Mouse (Mus musculus): ENCODE measurements around the gene Plgrkt. TPM values are rescaled to one million over a fixed set of nuclear protein-coding genes. Genes with fewer than 3 reads are reported as not detected.

The Plgrkt gene
- total and polyA plus RNA-seq, 3 experiments, result 38.2 to 439 (median 179) TPM

DNA sequence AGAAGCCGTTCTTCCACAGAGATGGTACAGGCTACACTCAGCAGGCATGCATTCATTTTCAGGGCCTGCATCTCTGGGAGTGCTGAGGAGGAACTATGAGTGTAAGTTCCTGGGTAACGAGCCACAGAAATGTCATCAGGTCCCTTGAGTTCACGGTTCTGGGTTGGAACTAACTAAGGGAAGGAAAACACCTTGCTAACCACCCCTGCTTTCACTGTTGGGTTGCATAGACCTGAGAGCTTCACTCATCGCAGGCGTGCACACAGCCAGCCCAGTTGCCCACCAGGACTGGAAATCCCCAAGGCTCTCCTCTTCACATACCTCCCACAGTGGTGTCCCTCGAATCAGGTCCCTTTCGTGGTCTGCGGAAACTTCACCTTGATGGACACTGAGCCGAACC is 7.8 kb upstream of the Plgrkt start:
- Histone ChIP-seq H3K36me3 (replicated peaks) (peaks cover 54% of the 10 kb centered on the region), H3K4me1 (ENCODE audit: insufficient read depth, low read depth, low read length) (peaks cover 25% of the 10 kb centered on the region)
- no peak for DNase-seq (ENCODE audit: low spot score)

GRCm38 (mm10) chr19:29373438-29373837 is 6.2 kb upstream of the Plgrkt start:
- DNase-seq (ENCODE audit: low spot score) (no peak), ATAC-seq (ENCODE audit: extremely low read depth, insufficient number of reproducible peaks, low FRiP score, poor library complexity, severe bottlenecking) (no peak)
- Histone ChIP-seq H3K4me1 (ENCODE audit: insufficient read depth, low read depth, low read length) (peaks cover 38% of the 10 kb centered on the region), H3K36me3 (replicated peaks) (peaks cover 45% of the 10 kb centered on the region), H3K9me3 (replicated peaks) (no peaks in the 10 kb centered on the region), H3K27me3 (ENCODE audit: insufficient read depth, low read length) (no peaks in the 10 kb centered on the region), H3K4me3 (ENCODE audit: low read depth, low read length) (no peak overlapping the region)
- TF ChIP-seq CTCF (IDR thresholded peaks at IDR 0.05; ENCODE audit: low read depth, low read length), result no peak
- no peak for TF ChIP-seq TAL1 (conservative IDR thresholded peaks at IDR 0.05; ENCODE audit: low read depth, low read length)
- TF ChIP-seq GATA1 (IDR thresholded peaks at IDR 0.05; ENCODE audit: borderline replicate concordance, low read length), result no peak
- no peak for TF ChIP-seq POLR2AphosphoS5 (IDR thresholded peaks at IDR 0.05; ENCODE audit: insufficient replicate concordance, low read depth, low read length)

More for the DNA sequence above, 7.8 kb upstream of the Plgrkt start:
- no peak for ATAC-seq (ENCODE audit: extremely low read depth, insufficient number of reproducible peaks, low FRiP score, poor library complexity, severe bottlenecking)
- Histone ChIP-seq H3K27me3 (ENCODE audit: insufficient read depth, low read length) (no peaks in the 10 kb centered on the region), H3K4me3 (ENCODE audit: low read depth, low read length) (no peak overlapping the region), H3K9me3 (replicated peaks) (no peaks in the 10 kb centered on the region)
- TF ChIP-seq POLR2AphosphoS5 (IDR thresholded peaks at IDR 0.05; ENCODE audit: insufficient replicate concordance, low read depth, low read length) (no peak), GATA2 (IDR thresholded peaks at IDR 0.05; ENCODE audit: borderline replicate concordance, low read depth, low read length) (no peak), CTCF (IDR thresholded peaks at IDR 0.05; ENCODE audit: low read depth, low read length) (no peak), GATA1 (IDR thresholded peaks at IDR 0.05; ENCODE audit: borderline replicate concordance, low read length) (no peak), TAL1 (conservative IDR thresholded peaks at IDR 0.05; ENCODE audit: low read depth, low read length) (no peak)

DNA sequence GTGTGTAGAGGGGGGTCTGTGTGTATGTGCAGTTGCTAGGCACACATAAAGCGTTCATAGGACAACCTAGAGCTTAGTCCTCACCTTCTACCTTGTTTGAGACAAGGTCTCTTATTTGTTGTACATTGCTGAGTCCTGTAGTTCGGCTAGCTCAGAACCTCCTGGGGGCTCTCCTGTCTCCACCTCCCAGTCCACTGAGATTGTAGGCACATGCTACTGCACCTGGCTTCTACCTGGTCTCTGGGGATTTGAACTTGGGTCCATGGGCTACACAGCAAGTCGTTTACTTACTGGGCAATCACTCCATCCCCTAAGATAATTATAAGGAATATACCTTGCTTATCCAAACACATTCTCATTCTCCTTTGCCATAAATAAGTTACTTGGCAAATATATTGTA is 5.4 kb upstream of the Plgrkt start:
- Histone ChIP-seq H3K27me3 (ENCODE audit: insufficient read depth, low read length) (no peaks in the 10 kb centered on the region), H3K4me1 (ENCODE audit: insufficient read depth, low read depth, low read length) (peaks cover 45% of the 10 kb centered on the region), H3K4me3 (ENCODE audit: low read depth, low read length) (no peak overlapping the region), H3K9me3 (replicated peaks) (no peaks in the 10 kb centered on the region), H3K36me3 (replicated peaks) (peaks cover 45% of the 10 kb centered on the region)
- ATAC-seq (ENCODE audit: extremely low read depth, insufficient number of reproducible peaks, low FRiP score, poor library complexity, severe bottlenecking) (no peak), DNase-seq (ENCODE audit: low spot score) (no peak)
- TF ChIP-seq TAL1 (conservative IDR thresholded peaks at IDR 0.05; ENCODE audit: low read depth, low read length) (no peak), POLR2AphosphoS5 (IDR thresholded peaks at IDR 0.05; ENCODE audit: insufficient replicate concordance, low read depth, low read length) (no peak), GATA2 (IDR thresholded peaks at IDR 0.05; ENCODE audit: borderline replicate concordance, low read depth, low read length) (no peak)

DNA sequence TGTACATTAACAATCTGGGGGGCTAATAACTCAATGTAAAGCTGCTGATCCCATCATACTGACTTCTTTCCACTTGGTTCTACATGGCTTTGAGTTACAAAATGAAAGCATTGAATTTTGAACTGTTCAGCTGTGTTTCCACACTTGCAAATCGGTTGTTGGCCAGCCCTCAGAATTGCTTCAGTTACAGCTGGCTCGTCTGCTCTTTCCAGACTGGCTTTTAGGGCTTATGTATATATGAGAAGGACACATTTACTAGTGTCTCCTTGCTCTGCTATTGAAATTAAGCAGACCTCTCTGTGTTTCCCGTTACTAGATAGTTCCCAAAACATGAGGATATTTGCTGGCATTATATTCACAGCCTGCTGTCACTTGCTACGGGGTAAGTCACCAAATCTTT is 4.9 kb upstream of the Plgrkt start:
- ATAC-seq (ENCODE audit: extremely low read depth, insufficient number of reproducible peaks, low FRiP score, poor library complexity, severe bottlenecking) (no peak), DNase-seq (ENCODE audit: low spot score) (no peak)
- H3K4me3 ChIP-seq (ENCODE audit: low read depth, low read length), result no peak overlapping the region; the same call in 1 of the 2 replicates
- TF ChIP-seq GATA2 (IDR thresholded peaks at IDR 0.05; ENCODE audit: borderline replicate concordance, low read depth, low read length) (no peak), CTCF (IDR thresholded peaks at IDR 0.05; ENCODE audit: low read depth, low read length) (no peak), POLR2AphosphoS5 (IDR thresholded peaks at IDR 0.05; ENCODE audit: insufficient replicate concordance, low read depth, low read length) (no peak), GATA1 (IDR thresholded peaks at IDR 0.05; ENCODE audit: borderline replicate concordance, low read length) (no peak), TAL1 (conservative IDR thresholded peaks at IDR 0.05; ENCODE audit: low read depth, low read length) (no peak)
- no peaks in the 10 kb centered on the region for H3K9me3 ChIP-seq (replicated peaks)
- H3K4me1 ChIP-seq (ENCODE audit: insufficient read depth, low read depth, low read length), result peaks cover 49% of the 10 kb centered on the region
- peaks cover 40% of the 10 kb centered on the region for H3K36me3 ChIP-seq (replicated peaks)
- no peaks in the 10 kb centered on the region for H3K27me3 ChIP-seq (ENCODE audit: insufficient read depth, low read length)

DNA sequence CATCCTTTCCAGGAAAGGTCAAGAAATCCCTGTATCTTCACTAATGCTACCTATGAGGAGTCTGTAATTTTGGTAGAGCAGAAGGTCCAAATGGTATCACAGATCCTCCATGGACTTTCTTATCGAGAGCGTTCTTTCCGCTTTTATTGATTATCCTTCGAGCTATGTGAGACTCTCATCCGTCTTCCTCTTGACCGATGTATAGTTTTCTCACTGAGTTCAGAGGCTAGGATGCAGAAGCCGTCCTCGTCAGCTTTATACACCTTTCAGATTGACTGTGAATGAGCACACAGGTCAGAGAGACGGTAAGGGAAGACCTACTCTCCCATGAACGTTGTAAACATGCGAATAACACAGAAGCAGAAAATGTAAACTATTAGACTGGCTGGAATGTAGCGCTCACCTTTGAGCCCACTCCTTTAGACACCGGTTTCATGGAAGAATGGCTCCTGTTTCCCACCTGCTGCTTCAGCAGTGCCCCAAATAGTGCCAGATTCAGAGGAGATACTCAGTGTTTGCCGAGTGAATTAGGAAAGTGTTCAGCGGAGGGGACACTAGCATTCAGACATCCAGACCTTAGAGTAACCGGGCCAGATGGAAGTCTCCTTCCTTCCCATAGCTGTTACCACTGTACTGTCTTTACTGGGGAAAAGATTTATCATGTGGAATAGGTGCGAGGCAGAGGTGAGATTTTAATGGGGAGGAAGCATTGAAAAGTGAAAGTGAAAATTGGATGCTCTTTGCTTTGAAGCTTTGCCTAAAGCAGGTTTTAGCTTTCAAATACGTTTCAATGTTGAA is 4.3 kb upstream of the Plgrkt start:
- DNase-seq (ENCODE audit: low spot score) (no peak), ATAC-seq (ENCODE audit: extremely low read depth, insufficient number of reproducible peaks, low FRiP score, poor library complexity, severe bottlenecking) (no peak)
- H3K4me3 ChIP-seq (ENCODE audit: low read depth, low read length), result peak overlapping the region; percentile 28; the same call in 1 of the 2 replicates
- H3K27me3 ChIP-seq (ENCODE audit: insufficient read depth, low read length), result no peaks in the 10 kb centered on the region
- H3K4me1 ChIP-seq (ENCODE audit: insufficient read depth, low read depth, low read length), result peaks cover 49% of the 10 kb centered on the region
- no peaks in the 10 kb centered on the region for H3K9me3 ChIP-seq (replicated peaks)
- peaks cover 34% of the 10 kb centered on the region for H3K36me3 ChIP-seq (replicated peaks)
- no peak for TF ChIP-seq GATA1 (IDR thresholded peaks at IDR 0.05; ENCODE audit: borderline replicate concordance, low read length)
- TF ChIP-seq CTCF (IDR thresholded peaks at IDR 0.05; ENCODE audit: low read depth, low read length), result no peak

DNA sequence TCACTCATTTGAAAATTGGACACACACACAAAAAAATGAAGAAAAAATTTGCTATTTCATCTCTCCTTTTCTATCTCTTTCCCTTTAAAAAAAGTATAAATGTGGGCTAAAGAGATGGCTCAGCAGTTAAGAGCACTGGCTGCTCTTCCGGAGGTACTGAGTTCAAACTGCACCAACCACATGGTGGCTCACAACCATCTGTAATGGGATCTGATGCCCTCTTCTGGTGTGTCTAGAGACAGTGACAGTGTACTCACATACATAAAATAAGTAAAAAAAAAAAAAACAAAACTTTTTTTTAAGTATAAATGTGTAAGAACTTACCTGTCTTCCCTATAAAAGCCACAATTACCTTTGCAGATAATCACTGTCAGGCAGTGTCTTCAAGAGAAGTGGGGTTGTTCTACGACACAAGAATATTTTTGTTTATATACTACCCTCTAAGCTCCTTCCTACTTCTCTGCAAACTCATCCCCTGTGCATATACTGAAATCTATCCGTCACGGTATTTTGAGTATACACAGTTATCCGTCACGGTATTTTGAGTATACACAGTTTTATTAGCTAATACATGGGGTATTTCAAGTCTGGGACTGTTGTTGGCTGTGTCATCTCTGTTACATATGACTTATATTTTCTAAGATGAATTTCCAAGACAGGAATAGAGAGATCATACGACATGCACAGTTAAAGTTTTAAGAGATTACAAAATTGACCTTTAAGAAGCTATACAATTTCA is 3.5 kb upstream of the Plgrkt start:
- no peak for ATAC-seq (ENCODE audit: extremely low read depth, insufficient number of reproducible peaks, low FRiP score, poor library complexity, severe bottlenecking)
- Histone ChIP-seq H3K4me3 (ENCODE audit: low read depth, low read length) (no peak overlapping the region), H3K27me3 (ENCODE audit: insufficient read depth, low read length) (no peaks in the 10 kb centered on the region), H3K9me3 (replicated peaks) (no peaks in the 10 kb centered on the region), H3K36me3 (replicated peaks) (peaks cover 26% of the 10 kb centered on the region), H3K4me1 (ENCODE audit: insufficient read depth, low read depth, low read length) (peaks cover 55% of the 10 kb centered on the region)
- no peak for DNase-seq (ENCODE audit: low spot score)
- no peak for TF ChIP-seq CTCF (IDR thresholded peaks at IDR 0.05; ENCODE audit: low read depth, low read length)
- TF ChIP-seq GATA2 (IDR thresholded peaks at IDR 0.05; ENCODE audit: borderline replicate concordance, low read depth, low read length), result no peak
- no peak for TF ChIP-seq TAL1 (conservative IDR thresholded peaks at IDR 0.05; ENCODE audit: low read depth, low read length)
- no peak for TF ChIP-seq GATA1 (IDR thresholded peaks at IDR 0.05; ENCODE audit: borderline replicate concordance, low read length)
- TF ChIP-seq POLR2AphosphoS5 (IDR thresholded peaks at IDR 0.05; ENCODE audit: insufficient replicate concordance, low read depth, low read length), result no peak
